Mouse (Mus musculus): Measurements from ENCODE around the gene 4930455H04Rik.

4930455H04Rik gene

GRCm38 (mm10) chr3:116967967-116968366 lies at the start of gene 4930455H04Rik:
Gene 4930455H04Rik, plus strand, starts transcription at chr3:116968267.
- no peak for DNase-seq (ENCODE audit: low read depth)

GRCm38 (mm10) chr3:116921535-116921934 lies 46.5 kb upstream of the 4930455H04Rik start:
- no peak for DNase-seq (ENCODE audit: low read depth)

- DNase-seq (ENCODE audit: low read depth): no peak
Observed at GRCm38 (mm10) chr3:116923042-116923441, 45.0 kb upstream of the 4930455H04Rik start.

- DNase-seq (ENCODE audit: low read depth): no peak
Observed at GRCm38 (mm10) chr3:116928994-116929393, 39.1 kb upstream of the 4930455H04Rik start.

DNA sequence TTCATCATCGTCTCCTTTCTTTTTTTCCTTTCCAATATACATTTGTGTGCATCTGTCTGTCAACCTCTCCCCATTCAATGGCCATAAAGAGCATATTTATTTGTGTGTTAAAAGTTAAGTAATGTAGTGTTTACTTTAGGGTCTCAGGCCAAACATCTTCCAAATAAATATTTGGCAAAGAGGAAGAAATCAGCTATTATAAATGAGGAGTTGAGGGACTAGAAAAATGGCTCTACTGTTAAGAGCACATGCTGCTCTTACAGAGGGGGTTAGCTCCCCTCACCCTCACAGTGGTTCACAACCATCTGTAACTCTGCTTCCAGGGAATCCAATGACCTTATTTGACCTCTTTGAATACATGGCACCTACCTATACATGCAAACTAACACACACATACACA lies 34.9 kb upstream of the 4930455H04Rik start:
- DNase-seq (ENCODE audit: low read depth): no peak

GRCm38 (mm10) chr3:116936934-116937691 lies 31.0 kb upstream of the 4930455H04Rik start:
- no peak for DNase-seq (ENCODE audit: low read depth)

- no peak for DNase-seq (ENCODE audit: low read depth)
Observed at GRCm38 (mm10) chr3:116940804-116941558, 27.1 kb upstream of the 4930455H04Rik start.

DNA sequence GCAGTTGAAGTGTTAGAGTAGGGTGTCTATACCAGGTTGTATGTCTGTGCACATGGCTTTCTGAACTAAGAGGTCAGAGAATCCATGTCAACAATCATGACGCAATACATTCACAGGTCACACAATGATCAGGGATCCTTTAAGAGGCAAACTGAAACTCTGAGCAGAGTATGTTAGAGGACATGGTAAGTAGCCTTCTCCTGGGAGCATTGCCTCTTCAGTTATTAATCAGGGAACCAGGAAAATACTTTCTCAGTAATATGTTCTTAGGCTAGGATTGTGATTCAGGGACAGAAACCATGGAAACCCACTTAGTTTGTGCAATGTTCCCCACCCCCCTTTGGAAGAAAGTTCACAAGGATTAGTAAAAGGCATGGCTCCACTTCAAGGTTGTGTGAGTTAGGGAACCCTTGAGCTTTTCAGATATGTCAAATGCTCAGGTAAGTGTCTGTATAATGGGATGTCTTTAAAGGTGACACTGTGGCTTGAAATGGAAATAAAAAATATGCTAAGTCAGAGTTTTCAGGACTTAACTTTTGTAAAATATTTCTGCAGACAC lies 26.4 kb upstream of the 4930455H04Rik start:
- no peak for DNase-seq (ENCODE audit: low read depth)

DNA sequence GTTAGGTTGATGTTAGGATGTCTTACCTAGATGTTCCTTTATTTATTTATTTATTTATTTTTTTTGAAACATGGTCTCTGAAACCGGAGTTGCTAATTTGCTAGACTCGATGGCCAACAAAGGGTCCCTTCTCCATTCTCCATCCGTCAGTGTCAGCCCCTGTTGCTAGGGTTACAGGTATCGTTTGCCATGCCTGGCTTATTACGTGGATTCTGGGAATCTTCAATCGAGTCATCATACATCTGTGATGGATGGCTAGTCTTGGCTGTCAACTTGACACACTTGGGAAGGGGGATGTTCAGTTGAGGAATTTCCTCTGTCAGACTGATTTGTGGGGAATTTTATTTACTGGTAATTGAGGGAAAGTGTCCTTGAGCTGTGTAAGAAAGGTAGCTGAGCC lies 25.3 kb upstream of the 4930455H04Rik start:
- DNase-seq (ENCODE audit: low read depth): no peak

DNA sequence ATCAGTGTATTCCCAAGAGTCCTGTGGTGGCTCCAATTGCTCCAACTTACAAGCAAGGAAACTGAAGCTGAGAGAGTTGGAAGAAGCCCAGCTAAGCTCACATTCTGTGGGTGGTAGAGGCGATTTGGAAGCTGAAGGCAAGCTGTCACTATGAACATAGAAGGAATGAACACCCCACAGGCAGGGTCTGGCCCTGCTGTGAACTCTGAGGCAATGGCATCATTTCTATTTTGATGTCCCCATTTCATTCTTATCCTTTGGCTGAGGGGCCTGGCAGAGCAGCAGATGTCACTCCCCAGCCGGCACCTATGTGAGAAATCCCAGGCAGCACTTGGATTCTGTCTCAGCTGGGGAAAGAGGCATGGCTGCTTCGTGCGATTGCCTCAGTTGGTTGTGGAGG lies 24.6 kb upstream of the 4930455H04Rik start:
- DNase-seq (ENCODE audit: low read depth): no peak

DNA sequence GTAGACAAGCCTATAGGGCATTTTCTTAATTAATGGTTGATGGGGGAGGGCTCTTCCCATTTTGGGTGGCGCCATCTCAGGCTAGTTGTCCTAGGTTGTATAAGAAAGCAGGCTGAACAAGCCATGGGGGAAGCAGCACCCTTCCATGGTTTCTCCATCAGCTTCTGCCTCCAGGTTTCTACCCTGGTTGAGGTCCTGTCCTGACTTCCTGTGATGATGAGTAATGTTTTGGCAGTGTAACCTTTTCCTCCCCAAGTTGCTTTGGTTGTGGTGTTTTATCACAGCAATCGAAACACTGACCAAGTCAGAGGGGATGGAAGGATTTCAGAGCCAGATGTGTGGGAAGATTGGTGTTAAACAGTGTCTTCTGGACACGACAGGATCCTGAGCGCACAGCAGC lies 21.6 kb upstream of the 4930455H04Rik start:
- DNase-seq (ENCODE audit: low read depth): no peak

DNA sequence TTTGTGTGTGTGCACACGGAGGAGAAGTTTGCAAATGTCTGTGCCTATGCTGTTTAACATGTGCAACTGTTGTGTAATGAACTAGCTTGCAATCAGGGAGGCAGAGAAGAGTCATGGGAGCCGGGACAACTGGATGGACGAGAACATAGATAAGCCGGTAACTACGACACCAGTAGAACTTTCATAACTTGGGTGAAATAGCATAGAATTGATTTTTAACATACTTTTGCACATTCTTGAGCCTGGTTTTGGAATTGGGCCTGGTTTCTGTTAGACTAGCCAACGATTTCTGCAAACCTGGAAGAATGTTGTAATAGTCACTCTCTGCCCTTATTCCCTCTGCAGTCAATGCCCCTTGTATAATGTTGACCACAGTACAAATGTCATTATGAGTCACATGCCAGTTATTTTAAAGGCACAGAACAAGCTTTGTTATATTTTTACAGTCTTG lies 17.4 kb upstream of the 4930455H04Rik start:
- DNase-seq (ENCODE audit: low read depth): no peak

- no peak for DNase-seq (ENCODE audit: low read depth)
Observed at GRCm38 (mm10) chr3:116951489-116951888, 16.6 kb upstream of the 4930455H04Rik start.

DNA sequence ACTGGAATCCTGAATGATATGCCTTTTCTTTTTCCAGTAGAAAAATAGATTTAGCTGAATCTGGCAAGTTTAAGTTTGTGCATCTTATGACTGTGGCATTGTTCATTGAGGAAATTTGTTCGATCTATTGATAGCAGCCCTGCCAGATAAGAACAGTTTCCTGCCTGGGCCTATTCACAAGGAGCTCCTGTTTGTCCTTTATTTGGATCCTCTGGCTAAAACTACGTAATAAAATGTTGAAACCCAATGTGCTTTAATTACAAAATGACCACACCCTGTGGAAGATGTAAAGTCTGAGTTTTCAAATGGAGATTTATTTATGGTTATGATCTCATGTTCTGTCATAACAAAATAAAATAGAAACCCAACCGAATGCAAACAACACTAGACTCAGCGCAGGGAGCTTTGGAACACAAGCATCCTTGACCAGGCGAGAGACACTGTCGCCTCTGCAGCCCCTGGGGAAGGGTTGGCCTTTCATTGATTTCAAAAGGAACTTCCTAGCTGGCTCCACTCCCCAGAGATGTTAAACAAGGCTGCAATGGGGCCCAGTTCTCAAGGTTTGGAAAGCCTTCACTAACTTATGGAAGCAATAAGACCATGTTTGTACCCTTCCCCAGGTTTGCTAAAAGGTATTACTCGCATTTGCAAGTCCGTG lies 15.7 kb upstream of the 4930455H04Rik start:
- no peak for DNase-seq (ENCODE audit: low read depth)

- DNase-seq (ENCODE audit: low read depth): no peak
Observed at GRCm38 (mm10) chr3:116953366-116953765, 14.7 kb upstream of the 4930455H04Rik start.

- DNase-seq (ENCODE audit: low read depth): no peak
Observed at GRCm38 (mm10) chr3:116955061-116955460, 13.0 kb upstream of the 4930455H04Rik start.

DNA sequence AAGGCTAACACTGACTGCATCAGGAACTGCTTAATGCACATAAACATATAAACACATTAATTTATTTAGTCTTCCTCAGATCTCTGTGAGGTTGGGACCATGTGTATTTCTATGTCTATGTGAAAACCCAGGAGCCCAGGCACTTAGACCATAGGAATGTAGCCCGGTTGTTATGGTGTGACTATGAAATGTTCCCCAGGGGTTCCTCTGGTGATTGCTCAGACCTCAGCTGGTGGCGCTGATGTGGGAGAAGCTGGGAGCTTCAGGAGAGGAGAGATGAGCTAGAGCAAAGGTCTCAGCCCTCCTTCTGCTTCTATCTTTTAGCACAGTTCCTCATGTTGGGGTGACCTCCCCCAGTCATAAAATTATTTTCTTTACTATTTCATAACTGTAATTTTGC lies 7.7 kb upstream of the 4930455H04Rik start:
- no peak for DNase-seq (ENCODE audit: low read depth)

DNA sequence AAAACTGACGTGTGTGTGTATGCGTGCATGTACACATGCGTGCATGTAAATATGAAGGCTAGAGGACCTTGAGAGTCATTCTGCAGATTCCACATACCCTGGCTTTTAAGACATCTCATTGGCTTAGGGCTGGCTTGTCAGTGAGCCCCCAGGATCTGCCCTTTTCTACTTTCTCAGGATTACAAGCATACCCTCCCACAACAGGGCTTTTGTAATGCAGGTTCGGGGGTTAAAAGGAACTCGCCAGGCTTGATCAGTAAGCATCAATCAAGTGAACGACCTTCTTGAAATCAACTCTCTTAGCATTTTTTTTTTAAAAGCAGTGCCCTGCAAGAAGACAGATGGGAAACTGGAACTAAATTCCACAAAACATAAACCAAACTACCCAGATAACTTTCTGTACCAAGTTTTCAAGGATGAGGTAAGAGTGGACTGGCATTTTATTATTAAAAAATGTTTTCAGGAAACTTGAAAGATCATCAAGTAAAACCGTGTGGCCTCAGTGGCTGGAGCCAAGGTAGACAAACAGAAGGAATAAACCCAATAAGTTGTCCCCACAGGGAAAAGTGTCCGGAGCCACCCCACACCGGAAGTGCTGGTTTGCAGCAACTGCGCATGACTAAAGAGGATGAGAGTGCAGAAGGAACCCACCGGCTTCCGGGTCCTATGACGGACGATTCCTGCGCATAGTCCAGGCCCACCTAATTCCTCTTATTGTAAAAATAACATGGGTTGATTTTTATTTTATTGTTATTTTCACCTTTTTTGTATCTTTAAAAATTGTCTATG lies 6.5 kb upstream of the 4930455H04Rik start:
- no peak for DNase-seq (ENCODE audit: low read depth)

DNA sequence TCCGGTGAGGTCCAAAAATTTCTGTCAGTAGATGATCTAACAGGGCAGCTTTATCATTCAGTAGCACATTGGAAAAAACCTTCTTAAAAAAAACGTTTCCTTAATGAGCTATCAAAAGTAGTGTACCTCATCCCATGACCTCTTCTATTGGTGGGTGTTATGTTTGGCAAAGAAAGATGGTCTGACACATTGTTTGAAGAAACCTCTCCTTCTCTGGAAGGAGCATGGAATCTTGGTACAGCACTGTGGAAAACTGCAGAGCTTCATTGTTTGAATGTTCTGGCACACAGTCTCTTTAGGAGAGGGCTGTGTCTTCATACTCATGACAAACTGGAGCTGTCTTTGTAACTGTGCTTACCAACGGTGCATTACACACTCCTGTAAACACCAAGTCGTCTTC lies 4.9 kb upstream of the 4930455H04Rik start:
- no peak for DNase-seq (ENCODE audit: low read depth)

DNA sequence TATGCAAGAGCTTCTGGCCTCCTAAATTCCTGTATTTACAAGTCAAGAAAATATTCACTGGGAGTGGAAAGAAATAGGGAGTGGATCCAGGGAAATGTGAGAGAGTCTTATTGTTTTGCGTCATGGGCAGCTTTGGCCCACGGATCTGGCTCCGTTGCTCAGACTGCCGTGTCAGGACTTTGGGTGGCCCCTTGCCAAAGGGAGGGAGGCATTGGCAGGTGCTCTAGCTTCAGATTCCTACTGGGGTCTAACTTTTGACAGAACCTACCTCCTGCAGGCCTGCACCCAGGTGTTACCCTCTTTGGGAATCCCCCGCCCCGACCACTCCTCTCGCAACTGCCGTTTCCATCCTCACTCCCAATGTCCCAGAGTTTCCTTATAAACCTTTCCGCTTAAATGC lies 3.6 kb upstream of the 4930455H04Rik start:
- no peak for DNase-seq (ENCODE audit: low read depth)

GRCm38 (mm10) chr3:116966225-116966624 lies 1.8 kb upstream of the 4930455H04Rik start:
- DNase-seq (ENCODE audit: low read depth): no peak

DNA sequence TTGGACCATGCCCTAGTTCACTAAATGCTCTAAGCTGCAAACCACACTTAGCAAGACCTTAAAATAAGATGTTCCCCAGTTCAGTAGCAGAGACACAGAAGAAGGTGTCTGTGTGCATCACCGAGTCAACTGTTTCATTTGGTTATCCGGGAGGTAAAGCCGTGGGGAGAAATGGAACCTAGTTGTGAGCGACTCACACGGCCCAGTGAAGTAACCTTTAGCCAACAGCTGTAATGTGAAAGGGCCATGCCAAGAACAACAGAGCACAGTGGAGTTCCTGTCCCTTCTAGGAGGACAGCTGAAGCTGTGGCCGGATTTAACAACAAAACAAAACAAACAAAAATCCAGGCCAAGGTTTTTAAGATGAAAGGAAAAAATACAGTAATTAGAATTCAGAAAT lies 1.3 kb upstream of the 4930455H04Rik start:
- DNase-seq (ENCODE audit: low read depth): no peak

All from c-Kit-positive CD71-positive TER-119-negative erythroid progenitor cells, embryonic 14.5 days (primary cell).